Comparison of ENCODE assay signal across 9 mouse cellular contexts in the genomic region with DNA sequence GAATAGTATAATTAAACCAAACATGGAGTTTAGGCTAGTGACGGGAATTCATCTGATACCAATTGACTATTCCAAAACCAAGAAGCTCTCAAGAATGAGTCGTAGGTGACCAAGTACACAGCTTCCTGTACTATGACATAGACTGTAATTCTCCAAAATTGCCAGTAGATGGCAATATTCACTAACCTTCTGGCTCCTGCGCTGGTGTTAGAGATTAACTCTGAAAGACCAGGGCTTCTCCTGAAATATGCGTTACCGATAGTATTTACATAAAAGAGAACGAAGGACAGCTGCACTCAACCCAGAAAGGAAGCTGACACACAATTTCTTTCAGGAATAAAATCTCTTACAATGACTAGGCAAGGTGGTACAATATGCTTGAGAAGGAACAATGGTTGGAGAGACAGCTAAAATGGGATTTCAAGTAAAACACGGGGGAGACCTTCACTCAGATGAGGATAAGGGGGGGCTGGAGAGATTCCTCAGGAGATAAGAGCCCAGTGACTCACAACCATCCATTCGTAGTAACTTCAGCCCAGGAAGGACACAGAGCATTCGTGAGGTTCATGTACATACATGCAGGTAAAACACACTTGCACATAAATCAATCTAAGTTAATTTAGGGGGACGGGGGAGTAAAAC. TPM values are rescaled to one million over a fixed set of nuclear protein-coding genes. Genes with fewer than 3 reads are reported as not detected.
A peak's percentile ranks its signal among the peaks of the same experiment; 100 is the strongest.
DNase-seq lines count a peak whose midpoint lies in the region; ATAC-seq and TF ChIP-seq lines count a peak whose summit lies in the region.
"Had no signal": no experiment of that assay in that cellular context is flagged by ENCODE, and none has a peak within 500 bp of the region (broad histone marks: within the 10 kb centered on the region; RNA-seq: fewer than 3 reads in every experiment).

No protein-coding gene starts in this region.

- no peaks in the 10 kb centered on the region for H3K36me3 ChIP-seq in limb, embryonic 11.5 days (ENCODE audit: control insufficient read depth, insufficient read depth, low read length)
- H3K36me3 ChIP-seq in limb, embryonic 10.5 days: no peaks in the 10 kb centered on the region
- H3K36me3 ChIP-seq in forebrain, embryonic 13.5 days (ENCODE audit: poor library complexity, severe bottlenecking): no peaks in the 10 kb centered on the region
- H3K36me3 ChIP-seq in myocyte (ENCODE audit: control insufficient read depth, insufficient read depth): no peaks in the 10 kb centered on the region

- H3K4me3 ChIP-seq in limb, embryonic 11.5 days (ENCODE audit: low read depth, low read length): no peak overlapping the region
- no peak overlapping the region for H3K4me3 ChIP-seq in limb, embryonic 10.5 days
- no peak overlapping the region for H3K4me3 ChIP-seq in forebrain, embryonic 13.5 days
- H3K4me3 ChIP-seq in myocyte: no peak overlapping the region

- no peak for TF ChIP-seq POLR2A in myocyte (IDR thresholded peaks at IDR 0.05; ENCODE audit: insufficient read length, low read depth)

- no peak overlapping the region for H3K27ac ChIP-seq in limb, embryonic 11.5 days (replicated peaks; ENCODE audit: low read depth, low read length)
- H3K27ac ChIP-seq in limb, embryonic 10.5 days: no peak overlapping the region
- no peak overlapping the region for H3K27ac ChIP-seq in forebrain, embryonic 13.5 days

- 11% methylated on average over 10 of the region's 10 CpGs for WGBS in limb, embryonic 11.5 days
- WGBS in limb, embryonic 10.5 days: 14% methylated on average over 10 of the region's 10 CpGs
- 10% methylated on average over 10 of the region's 10 CpGs for WGBS in forebrain, embryonic 13.5 days

- no peak overlapping the region for H3K4me2 ChIP-seq in limb, embryonic 11.5 days (ENCODE audit: low read depth, severe bottlenecking)
- peak overlapping the region; percentile 44 for H3K4me2 ChIP-seq in forebrain, embryonic 13.5 days
- peak overlapping the region; percentile 20 for H3K4me2 ChIP-seq in myocyte (ENCODE audit: low read depth)

- no peaks in the 10 kb centered on the region for H3K27me3 ChIP-seq in limb, embryonic 11.5 days (ENCODE audit: control insufficient read depth, insufficient read depth, low read length)
- peaks cover 6% of the 10 kb centered on the region; the same call in 1 of the 2 replicates for H3K27me3 ChIP-seq in limb, embryonic 10.5 days (ENCODE audit: low read depth, poor library complexity, severe bottlenecking)
- H3K27me3 ChIP-seq in forebrain, embryonic 13.5 days: no peaks in the 10 kb centered on the region
- peaks cover 5% of the 10 kb centered on the region for H3K27me3 ChIP-seq in myocyte (ENCODE audit: control insufficient read depth, insufficient read depth, insufficient read length)

- no peak overlapping the region for H3K9ac ChIP-seq in limb, embryonic 11.5 days (ENCODE audit: low read length)
- H3K9ac ChIP-seq in forebrain, embryonic 13.5 days: no peak overlapping the region

- H3K9me3 ChIP-seq in limb, embryonic 11.5 days (ENCODE audit: control insufficient read depth, low read length): no peaks in the 10 kb centered on the region
- H3K9me3 ChIP-seq in limb, embryonic 10.5 days (replicated peaks): no peaks in the 10 kb centered on the region
- no peaks in the 10 kb centered on the region for H3K9me3 ChIP-seq in forebrain, embryonic 13.5 days (replicated peaks)

- DNase-seq in limb, embryonic 11.5 days (ENCODE audit: low spot score): peak; percentile 26
- DNase-seq in limb, embryonic 10.5 days (ENCODE audit: low spot score): no peak
- DNase-seq in R1 (ENCODE audit: low read depth, low spot score): peak; percentile 71
- DNase-seq in kidney, postnatal 14 days: peak; percentile 36
- no peak for DNase-seq in frontal cortex, postnatal 14 days (ENCODE audit: low spot score in 2 of 2)
- DNase-seq in layer of hippocampus, postnatal 25 days (ENCODE audit: extremely low spot score in 1 of 2, low spot score in 1 of 2): no peak

- no peak overlapping the region for H3ac ChIP-seq in myocyte (ENCODE audit: control insufficient read depth, insufficient read length)

- no peaks in the 10 kb centered on the region for H3K79me2 ChIP-seq in myocyte (ENCODE audit: control insufficient read depth, insufficient read depth)

- ATAC-seq in limb, embryonic 11.5 days (ENCODE audit: insufficient number of reproducible peaks, low FRiP score, low TSS enrichment, low read depth): peak; percentile 79; the same call in 1 of the 2 replicates
- peak; percentile 92 for ATAC-seq in forebrain, embryonic 13.5 days

- H3K4me1 ChIP-seq in limb, embryonic 11.5 days (ENCODE audit: control insufficient read depth, insufficient read depth, low read length): no peaks in the 10 kb centered on the region
- no peaks in the 10 kb centered on the region for H3K4me1 ChIP-seq in limb, embryonic 10.5 days
- no peaks in the 10 kb centered on the region for H3K4me1 ChIP-seq in forebrain, embryonic 13.5 days

TF ChIP-seq in myocyte, 11 proteins besides CTCF, POLR2A, EP300 and RAD21:
- no peak for TF ChIP-seq POLR2AphosphoS2 (IDR thresholded peaks at IDR 0.05; ENCODE audit: insufficient read length, low read depth)
- TF ChIP-seq MYOD1 (IDR thresholded peaks at IDR 0.05; ENCODE audit: control insufficient read depth in 1 of 3, insufficient read length in 2 of 3, low read depth in 2 of 3): no peak
- TF ChIP-seq USF1 (IDR thresholded peaks at IDR 0.05; ENCODE audit: low read depth): no peak
- TF ChIP-seq TCF12 (IDR thresholded peaks at IDR 0.05; ENCODE audit: insufficient read depth, poor library complexity, severe bottlenecking): no peak
- TF ChIP-seq MAX (IDR thresholded peaks at IDR 0.05; ENCODE audit: low read depth): no peak
- TF ChIP-seq TCF3 (IDR thresholded peaks at IDR 0.05; ENCODE audit: insufficient read length, low read depth): no peak
- TF ChIP-seq SRF (IDR thresholded peaks at IDR 0.05; ENCODE audit: control insufficient read depth, insufficient read length, low read depth): no peak
- no peak for TF ChIP-seq CEBPB (IDR thresholded peaks at IDR 0.05; ENCODE audit: insufficient read depth, poor library complexity, severe bottlenecking)
- TF ChIP-seq E2F4 (IDR thresholded peaks at IDR 0.05; ENCODE audit: insufficient read depth): no peak
- TF ChIP-seq REST (IDR thresholded peaks at IDR 0.05; ENCODE audit: insufficient read depth, insufficient read length): no peak
- TF ChIP-seq MYOG (IDR thresholded peaks at IDR 0.05; ENCODE audit: control insufficient read depth in 1 of 3, insufficient read depth in 1 of 3, insufficient read length in 2 of 3, low read depth in 2 of 3): no peak

RNA-seq across cellular contexts. Expression of a gene that starts 31.4 kb away (rescaled TPM):
- not detected in 2 replicates for polyA plus RNA-seq in limb, embryonic 11.5 days (2014; fragmentation: Nextera tagmentation; extraction: Ambion mirVana)
- not detected in 2 replicates for polyA plus RNA-seq in limb, embryonic 10.5 days (2016; fragmentation: Nextera tagmentation; extraction: Ambion mirVana)
- polyA plus RNA-seq in forebrain, embryonic 13.5 days (2015; fragmentation: Nextera tagmentation; extraction: Ambion mirVana): not detected in 2 replicates
- not detected for polyA plus RNA-seq in myocyte (2012; fragmentation: generic; extraction: Trizol)
- not detected for total RNA-seq in layer of hippocampus, postnatal 25 days (2021)
- total RNA-seq: left cerebral cortex, postnatal 10 days had no signal

RNA-seq across cellular contexts. Expression of a gene that starts 42.5 kb away (rescaled TPM):
- not detected in 2 replicates for polyA plus RNA-seq in limb, embryonic 11.5 days (2014; fragmentation: Nextera tagmentation; extraction: Ambion mirVana)
- polyA plus RNA-seq in limb, embryonic 10.5 days (2016; fragmentation: Nextera tagmentation; extraction: Ambion mirVana): not detected in 2 replicates
- not detected in 2 replicates for polyA plus RNA-seq in forebrain, embryonic 13.5 days (2015; fragmentation: Nextera tagmentation; extraction: Ambion mirVana)
- polyA plus RNA-seq in myocyte (2012; fragmentation: generic; extraction: Trizol): not detected
- not detected for total RNA-seq in layer of hippocampus, postnatal 25 days (2021)
- total RNA-seq: left cerebral cortex, postnatal 10 days had no signal

Comparison
In these comparisons a context has a peak if more than half of its experiments do, and no peak if none do; other contexts are left out.
1. DNase-seq: peak in limb, embryonic 11.5 days (single experiment), R1 (single experiment) and kidney, postnatal 14 days (single experiment); none in limb, embryonic 10.5 days (single experiment), frontal cortex, postnatal 14 days (0 of 2) and layer of hippocampus, postnatal 25 days (0 of 2).